Mouse (Mus musculus) T-cell, adult 2 months (primary cell): ENCODE data around the gene Peg3.
"Not testable (repeated sequence)": the region's sequence is repeated elsewhere in the genome, so short reads cannot be mapped to it uniquely, and the experiment has no call there.

Source experiments
- DNase-seq: peaks from one replicate; pipeline ENCODE4 v3.0.0; 2022; ENCODE audit warnings: low spot score

Gene Peg3

GRCm38 (mm10) chr7:6730241-6730640, at the start of gene Peg3, which contains the start of gene Usp29:
Gene Peg3, minus strand, starts transcription at chr7:6730431.
Gene Usp29, plus strand, starts transcription at chr7:6730578.
- no peak for DNase-seq

- DNase-seq: no peak
Observed at GRCm38 (mm10) chr7:6779172-6779571, 48.9 kb upstream of the Peg3 start.

GRCm38 (mm10) chr7:6777689-6778088, 47.5 kb upstream of the Peg3 start:
- DNase-seq: no peak

- DNase-seq: no peak
Observed at GRCm38 (mm10) chr7:6777107-6777506, 46.9 kb upstream of the Peg3 start.

- DNase-seq: no peak
Observed at GRCm38 (mm10) chr7:6776314-6777059, 46.3 kb upstream of the Peg3 start.

GRCm38 (mm10) chr7:6773865-6774413, 43.7 kb upstream of the Peg3 start:
- not testable (repeated sequence) for DNase-seq

GRCm38 (mm10) chr7:6770286-6770685, 40.1 kb upstream of the Peg3 start:
- DNase-seq: no peak

GRCm38 (mm10) chr7:6765240-6765639, 35.0 kb upstream of the Peg3 start:
- DNase-seq: no peak

- no peak for DNase-seq
Observed at GRCm38 (mm10) chr7:6760170-6760569, 29.9 kb upstream of the Peg3 start.

GRCm38 (mm10) chr7:6759698-6760097, 29.5 kb upstream of the Peg3 start:
- DNase-seq: no peak

GRCm38 (mm10) chr7:6756777-6757291, 26.6 kb upstream of the Peg3 start:
- DNase-seq: no peak

GRCm38 (mm10) chr7:6753440-6753839, 23.2 kb upstream of the Peg3 start:
- DNase-seq: no peak

GRCm38 (mm10) chr7:6749196-6749595, 19.0 kb upstream of the Peg3 start:
- no peak for DNase-seq

GRCm38 (mm10) chr7:6744281-6744904, 14.2 kb upstream of the Peg3 start:
- DNase-seq: no peak

- no peak for DNase-seq
Observed at GRCm38 (mm10) chr7:6736060-6736459, 5.8 kb upstream of the Peg3 start.

GRCm38 (mm10) chr7:6731930-6732329, 1.7 kb upstream of the Peg3 start:
- DNase-seq: no peak

GRCm38 (mm10) chr7:6731373-6731772, 1.1 kb upstream of the Peg3 start:
- DNase-seq: no peak

- no peak for DNase-seq
Observed at GRCm38 (mm10) chr7:6730801-6731200, 570 bp upstream of the Peg3 start.

GRCm38 (mm10) chr7:6729061-6729817, 992 bp downstream of the Peg3 start:
- peak; percentile 10 for DNase-seq

- no peak for DNase-seq
Observed at GRCm38 (mm10) chr7:6728263-6728931, 1.8 kb downstream of the Peg3 start.

- DNase-seq: no peak
Observed at GRCm38 (mm10) chr7:6727351-6728121, 2.7 kb downstream of the Peg3 start.
